Mouse (Mus musculus) heart, postnatal 0 days (tissue): ENCODE results near the gene Senp2. TPM values are rescaled to one million over a fixed set of nuclear protein-coding genes. Genes with fewer than 3 reads are reported as not detected.
A peak's percentile ranks its signal among the peaks of the same experiment; 100 is the strongest.

ENCODE experiments used
- ATAC-seq: fragments of 200-750 bp; cut with Nextera tagmentation; 2 replicates; pipeline ENCODE4 v1.8.0; 2017; ENCODE audit warnings: low read depth, moderate number of reproducible peaks, moderate library complexity; ENCODE audit not compliant: insufficient read depth
- DNase-seq: peaks from one replicate; pipeline ENCODE4 v3.0.0-alpha.2; 2016; ENCODE audit warnings: low spot score
- H3K27ac ChIP-seq: fragments of 300-500 bp; sonication (generic); 2 replicates; pipeline ENCODE4 v1.5.1; 2014; ENCODE audit warnings: low read depth, mild to moderate bottlenecking
- H3K27me3 ChIP-seq: fragments of 300-500 bp; sonication (generic); 2 replicates; pipeline ENCODE4 v1.6.1; 2014; ENCODE audit warnings: low read length, mixed read lengths; ENCODE audit not compliant: control insufficient read depth, insufficient read depth
- H3K36me3 ChIP-seq: fragments of 300-500 bp; sonication (generic); replicated peaks from 2 replicates; pipeline ENCODE4 v1.6.1; 2014; ENCODE audit warnings: low read length, mixed read lengths; ENCODE audit not compliant: control insufficient read depth, insufficient read depth
- H3K4me1 ChIP-seq: fragments of 300-500 bp; sonication (generic); 2 replicates; pipeline ENCODE4 v1.6.1; 2014; ENCODE audit warnings: antibody characterized with exemption; ENCODE audit not compliant: control insufficient read depth, insufficient read depth
- H3K4me2 ChIP-seq: fragments of 300-500 bp; sonication (generic); 2 replicates; pipeline ENCODE4 v1.6.1; 2014; ENCODE audit warnings: low read depth, mild to moderate bottlenecking, low read length, moderate library complexity
- H3K4me3 ChIP-seq: fragments of 300-500 bp; sonication (generic); 2 replicates; pipeline ENCODE4 v1.5.1; 2014; ENCODE audit warnings: low read depth, low read length
- H3K9ac ChIP-seq: fragments of 300-500 bp; sonication (generic); replicated peaks from 2 replicates; pipeline ENCODE4 v1.6.1; 2014; ENCODE audit warnings: low read depth, low read length, mixed read lengths
- H3K9me3 ChIP-seq: fragments of 300-500 bp; sonication (generic); replicated peaks from 2 replicates; pipeline ENCODE4 v1.6.1; 2016; ENCODE audit warnings: low read length; ENCODE audit not compliant: control insufficient read depth
- CTCF ChIP-seq: IDR thresholded peaks from 2 replicates; pipeline ENCODE4 v1.5.1; 2016; ENCODE audit warnings: antibody characterized with exemption, control low read depth, low read depth
- EP300 ChIP-seq: IDR thresholded peaks from 2 replicates; pipeline ENCODE4 v1.6.1; 2016; ENCODE audit warnings: antibody characterized with exemption, low read depth
- WGBS: fragments of 180-500 bp; shearing (Covaris S2); extraction: QIAGEN DNeasy Blood & Tissue Kit; methylation state at CpG from one replicate; pipeline ENCODE4 v1.1.7; 2014; 5-methylcytosine and 5-hydroxymethylcytosine counted together
- polyA plus RNA-seq: library from polyadenylated mRNA; unstranded; fragments of >200 nt; fragmentation: Nextera tagmentation; extraction: Ambion mirVana; gene quantifications from 2 replicates; pipeline ENCODE4 v1.2.1, GENCODE M21; 2015
- total RNA-seq: library from RNA; depleted of rRNA; stranded (reverse); fragments of >200 nt; gene quantifications from 2 replicates; pipeline ENCODE4 v1.2.3, GENCODE M21; 2014; ENCODE audit warnings: low replicate concordance

Senp2 gene
- total and polyA plus RNA-seq, 2 experiments from 2014 or later = 6.2 to 14.8 TPM

GRCm38 (mm10) chr16:21999941-22000690, 9.2 kb upstream of the Senp2 start:
- Histone ChIP-seq H3K36me3 (no peaks in the 10 kb centered on the region), H3K9ac (no peak overlapping the region), H3K27me3 (no peaks in the 10 kb centered on the region), H3K4me3 (no peak overlapping the region), H3K4me2 (no peak overlapping the region), H3K9me3 (no peaks in the 10 kb centered on the region), H3K4me1 (0 out of 2 replicates have a peak, but pooled peaks cover 3% of the 10 kb centered on the region), H3K27ac (no peak overlapping the region)
- ATAC-seq = no peak
- TF ChIP-seq EP300 = no peak
- TF ChIP-seq CTCF = no peak
- DNase-seq = no peak
- WGBS = 72% methylated on average over 4 of the region's 4 CpGs

- Histone ChIP-seq H3K9me3 (no peaks in the 10 kb centered on the region), H3K27me3 (no peaks in the 10 kb centered on the region), H3K27ac (no peak overlapping the region), H3K4me3 (no peak overlapping the region), H3K4me1 (0 out of 2 replicates have a peak, but pooled peaks cover 3% of the 10 kb centered on the region), H3K9ac (no peak overlapping the region), H3K4me2 (no peak overlapping the region), H3K36me3 (no peaks in the 10 kb centered on the region)
- no peak for ATAC-seq
- no peak for DNase-seq
- 59% methylated on average over 4 of the region's 4 CpGs for WGBS
- no peak for TF ChIP-seq EP300
- no peak for TF ChIP-seq CTCF
Measured at GRCm38 (mm10) chr16:22001172-22001571, 8.1 kb upstream of the Senp2 start.

GRCm38 (mm10) chr16:22001606-22002005, 7.7 kb upstream of the Senp2 start:
- no peak overlapping the region for H3K9ac ChIP-seq
- no peak for TF ChIP-seq EP300
- no peak for DNase-seq
- WGBS = 66% methylated on average over 3 of the region's 3 CpGs
- H3K9me3 ChIP-seq = no peaks in the 10 kb centered on the region
- H3K27me3 ChIP-seq = no peaks in the 10 kb centered on the region
- H3K4me3 ChIP-seq = no peak overlapping the region
- H3K27ac ChIP-seq = no peak overlapping the region
- H3K4me2 ChIP-seq = no peak overlapping the region
- H3K36me3 ChIP-seq = no peaks in the 10 kb centered on the region
- no peak for ATAC-seq
- 0 out of 2 replicates have a peak, but pooled peaks cover 1% of the 10 kb centered on the region for H3K4me1 ChIP-seq

GRCm38 (mm10) chr16:22009596-22009995, 312 bp downstream of the Senp2 start:
- Histone ChIP-seq H3K4me2 (peak overlapping the region; percentile 92), H3K9ac (peak overlapping the region; percentile 94), H3K36me3 (0 out of 2 replicates have a peak, but pooled peaks cover under 1% of the 10 kb centered on the region), H3K27me3 (no peaks in the 10 kb centered on the region), H3K27ac (peak overlapping the region; percentile 81), H3K4me3 (peak overlapping the region; percentile 99), H3K4me1 (peaks cover 10% of the 10 kb centered on the region), H3K9me3 (no peaks in the 10 kb centered on the region)
- peak; percentile 54 for ATAC-seq
- TF ChIP-seq EP300 (no peak), CTCF (no peak)
- WGBS = under 1% methylated on average over 42 of the region's 51 CpGs
- DNase-seq = peak; percentile 30

GRCm38 (mm10) chr16:22015569-22015968, 6.3 kb downstream of the Senp2 start:
- WGBS = 79% methylated on average over 1 of the region's 1 CpGs
- Histone ChIP-seq H3K27me3 (no peaks in the 10 kb centered on the region), H3K4me3 (no peak overlapping the region), H3K9me3 (no peaks in the 10 kb centered on the region), H3K4me1 (no peaks in the 10 kb centered on the region), H3K36me3 (peaks cover 45% of the 10 kb centered on the region), H3K4me2 (no peak overlapping the region), H3K27ac (no peak overlapping the region), H3K9ac (no peak overlapping the region)
- TF ChIP-seq EP300 (no peak), CTCF (no peak)
- ATAC-seq (no peak), DNase-seq (no peak)

- H3K4me2 ChIP-seq = no peak overlapping the region
- no peaks in the 10 kb centered on the region for H3K27me3 ChIP-seq
- H3K9me3 ChIP-seq = 0 out of 2 replicates have a peak, but pooled peaks cover 6% of the 10 kb centered on the region
- no peak overlapping the region for H3K27ac ChIP-seq
- no peak overlapping the region for H3K4me3 ChIP-seq
- peaks cover 70% of the 10 kb centered on the region for H3K36me3 ChIP-seq
- no peak for ATAC-seq
- no peak for TF ChIP-seq EP300
- peak; percentile 38 for TF ChIP-seq CTCF
- DNase-seq = peak; percentile 5
- WGBS = 98% methylated on average over 2 of the region's 2 CpGs
- no peaks in the 10 kb centered on the region for H3K4me1 ChIP-seq
- no peak overlapping the region for H3K9ac ChIP-seq
Measured at GRCm38 (mm10) chr16:22022122-22022521, 12.8 kb downstream of the Senp2 start.
